Mouse (Mus musculus) ES-E14 (cell line): ENCODE data around the gene Kansl3.

ENCODE experiments used
- CHD2 ChIP-seq: IDR thresholded peaks from 2 replicates; pipeline ENCODE4 v1.6.1; 2014; ENCODE audit warnings: mild to moderate bottlenecking, low read depth, low read length, inconsistent platforms
- HCFC1 ChIP-seq: IDR thresholded peaks from 2 replicates; pipeline ENCODE4 v1.6.1; 2012; ENCODE audit warnings: low read length, inconsistent platforms, borderline replicate concordance; ENCODE audit not compliant: insufficient read depth
- ZC3H11A ChIP-seq: IDR thresholded peaks from 2 replicates; pipeline ENCODE4 v1.6.1; 2012; ENCODE audit warnings: low read depth, mild to moderate bottlenecking, inconsistent platforms, low read length, borderline replicate concordance

DNA sequence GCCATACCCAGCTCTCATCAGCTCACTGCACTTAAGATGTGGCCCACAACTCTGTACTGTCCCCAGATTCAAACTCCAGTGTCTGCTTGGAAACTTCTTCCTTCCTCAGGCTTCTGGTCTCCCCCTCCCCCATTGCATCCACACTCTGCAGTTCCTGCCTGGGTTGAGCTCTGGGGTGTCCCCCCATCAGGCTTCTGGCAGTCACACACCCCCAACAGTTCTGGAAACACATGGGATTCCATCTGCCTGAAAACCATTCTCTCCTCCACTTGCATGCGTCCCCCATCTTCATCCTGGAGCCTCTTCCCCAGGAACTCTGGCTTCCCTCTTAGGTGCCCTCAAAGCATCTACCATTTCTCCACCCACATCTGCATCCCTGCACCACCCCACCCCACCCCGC, 42.2 kb downstream of the Kansl3 start:
- TF ChIP-seq HCFC1 (no peak), ZC3H11A (no peak), CHD2 (no peak)
